Mouse (Mus musculus): Measurements from ENCODE around the gene Gng8.

- TF ChIP-seq HCFC1 (IDR thresholded peaks at IDR 0.05; ENCODE audit: low read depth, low read length) = no peak
- TF ChIP-seq RCOR1 (IDR thresholded peaks at IDR 0.05; ENCODE audit: low read depth, low read length) = no peak
- no peak for TF ChIP-seq CTCF (IDR thresholded peaks at IDR 0.05 in 2 of 3, conservative IDR thresholded peaks at IDR 0.05 in 1 of 3; ENCODE audit: control insufficient read depth in 1 of 3, insufficient read depth in 1 of 3, low read depth in 2 of 3, low read length in 3 of 3, poor library complexity in 1 of 3, severe bottlenecking in 1 of 3)
- TF ChIP-seq SMC3 (IDR thresholded peaks at IDR 0.05; ENCODE audit: low read depth, low read length) = no peak
- TF ChIP-seq ZC3H11A (IDR thresholded peaks at IDR 0.05; ENCODE audit: low read depth, low read length) = no peak
- TF ChIP-seq USF2 (IDR thresholded peaks at IDR 0.05; ENCODE audit: borderline replicate concordance in 1 of 2, insufficient read depth in 1 of 2, low read depth in 1 of 2, low read length in 2 of 2) = no peak
- TF ChIP-seq GABPA (IDR thresholded peaks at IDR 0.05; ENCODE audit: low read depth, low read length) = no peak
- TF ChIP-seq E2F4 (IDR thresholded peaks at IDR 0.05; ENCODE audit: borderline replicate concordance, low read depth, low read length) = no peak
- no peak for TF ChIP-seq POLR2A (IDR thresholded peaks at IDR 0.05; ENCODE audit: control insufficient read depth in 1 of 2, insufficient read depth in 1 of 2, low read depth in 1 of 2, low read length in 2 of 2, poor library complexity in 1 of 2)
- no peak for TF ChIP-seq GATA1 (IDR thresholded peaks at IDR 0.05; ENCODE audit: low read depth, low read length)
Observed at GRCm38 (mm10) chr7:16844696-16845071, 46.9 kb upstream of the Gng8 start.

Measured in MEL (cell line).